Comparison of ENCODE assay signal across 10 mouse cellular contexts in genomic region chr5:76763148-76763701, GRCm38 (mm10).
DNase-seq lines count a peak whose midpoint lies in the region; ATAC-seq and TF ChIP-seq lines count a peak whose summit lies in the region.
"Had no signal": no experiment of that assay in that cellular context is flagged by ENCODE, and none has a peak within 500 bp of the region (broad histone marks: within the 10 kb centered on the region; RNA-seq: fewer than 3 reads in every experiment).

No protein-coding gene starts in this region.

- DNase-seq in embryo, embryonic 10.5 days (ENCODE audit: low spot score): peak; percentile 29
- DNase-seq in embryo, embryonic 9.5 days (ENCODE audit: extremely low spot score): no peak
- peak; percentile 82 for DNase-seq in brain, embryonic 14.5 days (ENCODE audit: low read depth)
- no peak for DNase-seq in midbrain, embryonic 11.5 days (ENCODE audit: low spot score, missing footprints)
- DNase-seq in layer of hippocampus, adult 18-20 months (ENCODE audit: low spot score in 2 of 2): no peak
- DNase-seq in left cerebral cortex, postnatal 25 days (ENCODE audit: low spot score in 2 of 2): no peak
- DNase-seq in cerebellum, postnatal 25 days: no peak

- no peaks in the 10 kb centered on the region for H3K9me3 ChIP-seq in forebrain, embryonic 16.5 days (ENCODE audit: control insufficient read depth, low read length)
- H3K9me3 ChIP-seq in midbrain, embryonic 11.5 days (ENCODE audit: control insufficient read depth, low read length): no peaks in the 10 kb centered on the region

- no peak overlapping the region for H3K9ac ChIP-seq in forebrain, embryonic 16.5 days (replicated peaks; ENCODE audit: low read depth, low read length)
- H3K9ac ChIP-seq in midbrain, embryonic 11.5 days (ENCODE audit: low read length): no peak overlapping the region

- no peaks in the 10 kb centered on the region for H3K27me3 ChIP-seq in forebrain, embryonic 16.5 days (replicated peaks; ENCODE audit: control insufficient read depth, insufficient read depth, low read length)
- H3K27me3 ChIP-seq in midbrain, embryonic 11.5 days (ENCODE audit: control insufficient read depth, insufficient read depth, low read length): no peaks in the 10 kb centered on the region
- H3K27me3 ChIP-seq: Patski had no signal

- TF ChIP-seq POLR2A in brain, embryonic 14.5 days (IDR thresholded peaks at IDR 0.05; ENCODE audit: borderline replicate concordance, extremely low read depth, insufficient read depth, insufficient read length, poor library complexity, severe bottlenecking): no peak

- intact Hi-C loops in left cerebral cortex, postnatal 25 days (cut with DNase I): no loop called here

- no peak overlapping the region for H3K4me3 ChIP-seq in forebrain, embryonic 16.5 days (replicated peaks; ENCODE audit: low read length)
- H3K4me3 ChIP-seq in midbrain, embryonic 11.5 days (ENCODE audit: low read depth, low read length): no peak overlapping the region

- TF ChIP-seq CTCF in brain, embryonic 14.5 days (IDR thresholded peaks at IDR 0.05; ENCODE audit: borderline replicate concordance, extremely low read depth, insufficient read depth, insufficient read length): no peak

- H3K4me2 ChIP-seq in forebrain, embryonic 16.5 days (ENCODE audit: low read length): peak overlapping the region; percentile 0; the same call in 1 of the 2 replicates
- H3K4me2 ChIP-seq in midbrain, embryonic 11.5 days: no peak overlapping the region

- WGBS in forebrain, embryonic 16.5 days: 16% methylated on average over 10 of the region's 10 CpGs
- WGBS in midbrain, embryonic 11.5 days: 70% methylated on average over 10 of the region's 10 CpGs

- peaks cover 7% of the 10 kb centered on the region for H3K36me3 ChIP-seq in forebrain, embryonic 16.5 days (ENCODE audit: control insufficient read depth, insufficient read depth)
- peaks cover 7% of the 10 kb centered on the region for H3K36me3 ChIP-seq in midbrain, embryonic 11.5 days (ENCODE audit: control insufficient read depth, insufficient read depth, low read length)

- ATAC-seq in forebrain, embryonic 16.5 days: peak; percentile 87
- ATAC-seq in midbrain, embryonic 11.5 days (ENCODE audit: low FRiP score): peak; percentile 75
- ATAC-seq: Patski had no signal

- H3K27ac ChIP-seq in forebrain, embryonic 16.5 days (ENCODE audit: low read length): peak overlapping the region; percentile 2
- 0 out of 2 replicates have a peak overlapping the region, but pooled peaks have one; percentile 6 for H3K27ac ChIP-seq in midbrain, embryonic 11.5 days (ENCODE audit: low read depth, low read length)
- H3K27ac ChIP-seq: kidney, postnatal 0 days had no signal

- H3K4me1 ChIP-seq in forebrain, embryonic 16.5 days (replicated peaks; ENCODE audit: control insufficient read depth, insufficient read depth, low read length): peaks cover 25% of the 10 kb centered on the region
- peaks cover 3% of the 10 kb centered on the region for H3K4me1 ChIP-seq in midbrain, embryonic 11.5 days (ENCODE audit: control insufficient read depth, insufficient read depth, low read length)

Comparison
In these comparisons a context has a peak if more than half of its experiments do, and no peak if none do; other contexts are left out.
1. DNase-seq: peak in embryo, embryonic 10.5 days (single experiment) and brain, embryonic 14.5 days (single experiment); none in embryo, embryonic 9.5 days (single experiment), midbrain, embryonic 11.5 days (single experiment), layer of hippocampus, adult 18-20 months (0 of 2), left cerebral cortex, postnatal 25 days (0 of 2) and cerebellum, postnatal 25 days (0 of 2).